Mouse (Mus musculus): ENCODE results near the gene Smarcd1. TPM values are rescaled to one million over a fixed set of nuclear protein-coding genes. Genes with fewer than 3 reads are reported as not detected.
"Not testable (repeated sequence)": the region's sequence is repeated elsewhere in the genome, so short reads cannot be mapped to it uniquely, and the experiment has no call there.

Smarcd1 gene
- polyA plus RNA-seq, 1 experiment = 36.8 TPM

GRCm38 (mm10) chr15:99700219-99701106 lies 1.5 kb upstream of the Smarcd1 start:
- Histone ChIP-seq H3K4me1 (ENCODE audit: control insufficient read depth, insufficient read depth, low read length) (0 out of 2 replicates have a peak, but pooled peaks cover 9% of the 10 kb centered on the region), H3K27ac (ENCODE audit: insufficient read depth, low read length) (no peak overlapping the region), H3K4me3 (ENCODE audit: insufficient read depth, low read length) (no peak overlapping the region)
- no peak for TF ChIP-seq CTCF (IDR thresholded peaks at IDR 0.05; ENCODE audit: borderline replicate concordance, insufficient read depth, low read length)
- peak; percentile 17; the same call in 1 of the 2 replicates for TF ChIP-seq POLR2A (IDR thresholded peaks at IDR 0.05; ENCODE audit: low read depth, low read length)

- not testable (repeated sequence) for H3K27ac ChIP-seq (ENCODE audit: insufficient read depth, low read length); H3K4me1 ChIP-seq (ENCODE audit: control insufficient read depth, insufficient read depth, low read length)
- peak overlapping the region; percentile 74 for H3K4me3 ChIP-seq (ENCODE audit: insufficient read depth, low read length)
Measured at GRCm38 (mm10) chr15:99701640-99701998, 310 bp upstream of the Smarcd1 start.

GRCm38 (mm10) chr15:99703104-99703503 lies 1.2 kb downstream of the Smarcd1 start:
- no peak for TF ChIP-seq POLR2A (IDR thresholded peaks at IDR 0.05; ENCODE audit: low read depth, low read length)
- no peak for TF ChIP-seq CTCF (IDR thresholded peaks at IDR 0.05; ENCODE audit: borderline replicate concordance, insufficient read depth, low read length)
- peak overlapping the region; percentile 74 for H3K4me3 ChIP-seq (ENCODE audit: insufficient read depth, low read length)
- H3K27ac ChIP-seq (ENCODE audit: insufficient read depth, low read length) = no peak overlapping the region
- H3K4me1 ChIP-seq (ENCODE audit: control insufficient read depth, insufficient read depth, low read length) = 0 out of 2 replicates have a peak, but pooled peaks cover 9% of the 10 kb centered on the region

GRCm38 (mm10) chr15:99703676-99704040 lies 1.7 kb downstream of the Smarcd1 start:
- TF ChIP-seq POLR2A (IDR thresholded peaks at IDR 0.05; ENCODE audit: low read depth, low read length) = no peak
- TF ChIP-seq CTCF (IDR thresholded peaks at IDR 0.05; ENCODE audit: borderline replicate concordance, insufficient read depth, low read length) = no peak
- no peak overlapping the region for H3K27ac ChIP-seq (ENCODE audit: insufficient read depth, low read length)
- 0 out of 2 replicates have a peak, but pooled peaks cover 9% of the 10 kb centered on the region for H3K4me1 ChIP-seq (ENCODE audit: control insufficient read depth, insufficient read depth, low read length)
- H3K4me3 ChIP-seq (ENCODE audit: insufficient read depth, low read length) = no peak overlapping the region

DNA sequence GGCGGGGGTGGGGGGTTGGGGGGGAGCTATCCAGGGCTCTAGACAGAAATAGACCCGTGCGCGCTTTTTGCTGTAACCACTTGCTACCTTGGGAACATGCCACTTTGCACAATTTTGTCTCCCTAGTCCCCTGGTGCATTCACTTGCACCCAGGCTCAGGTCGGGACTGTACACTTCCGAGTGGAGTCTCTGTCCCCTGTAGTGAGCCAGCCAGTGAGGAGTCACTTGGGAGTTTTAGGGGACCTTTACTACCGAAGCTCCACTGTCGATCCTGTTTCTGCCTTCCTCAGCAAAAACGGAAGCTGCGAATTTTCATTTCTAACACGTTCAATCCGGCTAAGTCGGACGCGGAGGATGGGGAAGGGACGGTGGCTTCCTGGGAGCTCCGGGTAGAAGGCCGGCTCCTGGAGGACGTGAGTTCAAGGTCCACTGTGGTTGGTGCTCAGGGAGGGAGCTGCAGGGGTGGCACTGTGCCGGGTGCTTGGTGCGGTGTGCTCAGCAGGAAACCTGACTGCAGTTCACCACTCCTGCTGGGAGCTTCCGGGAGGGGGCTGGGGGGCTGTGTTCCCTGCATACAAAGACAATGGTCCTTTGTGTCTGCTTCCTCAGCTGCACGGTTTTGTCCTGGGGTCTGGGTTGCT lies 2.2 kb downstream of the Smarcd1 start:
- 0 out of 2 replicates have a peak, but pooled peaks cover 9% of the 10 kb centered on the region for H3K4me1 ChIP-seq (ENCODE audit: control insufficient read depth, insufficient read depth, low read length)
- no peak overlapping the region for H3K4me3 ChIP-seq (ENCODE audit: insufficient read depth, low read length)
- H3K27ac ChIP-seq (ENCODE audit: insufficient read depth, low read length) = no peak overlapping the region
- TF ChIP-seq POLR2A (IDR thresholded peaks at IDR 0.05; ENCODE audit: low read depth, low read length) (no peak), CTCF (IDR thresholded peaks at IDR 0.05; ENCODE audit: borderline replicate concordance, insufficient read depth, low read length) (no peak)

GRCm38 (mm10) chr15:99704881-99705280 lies 3.0 kb downstream of the Smarcd1 start:
- H3K4me1 ChIP-seq (ENCODE audit: control insufficient read depth, insufficient read depth, low read length) = 0 out of 2 replicates have a peak, but pooled peaks cover 9% of the 10 kb centered on the region
- no peak for TF ChIP-seq CTCF (IDR thresholded peaks at IDR 0.05; ENCODE audit: borderline replicate concordance, insufficient read depth, low read length)
- TF ChIP-seq POLR2A (IDR thresholded peaks at IDR 0.05; ENCODE audit: low read depth, low read length) = no peak
- H3K4me3 ChIP-seq (ENCODE audit: insufficient read depth, low read length) = no peak overlapping the region
- H3K27ac ChIP-seq (ENCODE audit: insufficient read depth, low read length) = no peak overlapping the region

DNA sequence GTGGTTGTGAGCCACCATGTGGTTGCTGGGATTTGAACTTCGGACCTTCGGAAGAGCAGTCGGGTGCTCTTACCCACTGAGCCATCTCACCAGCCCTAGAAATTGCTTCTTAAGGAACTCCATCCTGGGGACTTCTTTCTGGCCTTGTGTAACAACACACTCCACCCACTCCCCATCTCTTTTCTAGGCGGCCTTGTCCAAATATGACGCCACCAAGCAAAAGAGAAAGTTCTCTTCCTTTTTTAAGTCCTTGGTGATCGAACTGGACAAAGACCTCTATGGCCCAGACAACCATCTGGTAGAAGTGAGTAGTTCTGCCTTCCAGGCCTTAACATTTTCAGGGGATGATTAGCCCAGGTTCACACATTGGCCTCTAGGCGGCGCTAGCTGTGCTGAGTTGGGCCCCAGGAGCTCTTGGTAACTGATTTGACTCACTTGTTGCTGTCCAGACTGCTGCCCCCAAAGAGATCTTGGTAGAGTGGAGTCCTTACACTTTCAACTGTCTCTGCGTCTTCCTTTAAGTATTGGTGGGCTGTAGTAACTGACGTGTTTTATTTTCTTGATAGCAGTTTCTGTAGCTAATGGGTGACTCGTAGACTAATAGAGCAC lies 3.6 kb downstream of the Smarcd1 start, which contains the start of gene Gm17349:
Gene Gm17349 (minus strand): TSS at position 51 of the 609 bp plus-strand sequence.
- TF ChIP-seq POLR2A (IDR thresholded peaks at IDR 0.05; ENCODE audit: low read depth, low read length) (no peak), CTCF (IDR thresholded peaks at IDR 0.05; ENCODE audit: borderline replicate concordance, insufficient read depth, low read length) (peak; percentile 48; the same call in 1 of the 2 replicates)
- H3K4me1 ChIP-seq (ENCODE audit: control insufficient read depth, insufficient read depth, low read length) = 0 out of 2 replicates have a peak, but pooled peaks cover 9% of the 10 kb centered on the region
- no peak within 1 kb of the TSS for H3K27ac ChIP-seq (ENCODE audit: insufficient read depth, low read length)
- H3K4me3 ChIP-seq (ENCODE audit: insufficient read depth, low read length) = no peak within 1 kb of the TSS

GRCm38 (mm10) chr15:99708176-99708575 lies 6.2 kb downstream of the Smarcd1 start:
- no peak for TF ChIP-seq POLR2A (IDR thresholded peaks at IDR 0.05; ENCODE audit: low read depth, low read length)
- no peak for TF ChIP-seq CTCF (IDR thresholded peaks at IDR 0.05; ENCODE audit: borderline replicate concordance, insufficient read depth, low read length)
- Histone ChIP-seq H3K4me3 (ENCODE audit: insufficient read depth, low read length) (no peak overlapping the region), H3K4me1 (ENCODE audit: control insufficient read depth, insufficient read depth, low read length) (0 out of 2 replicates have a peak, but pooled peaks cover 3% of the 10 kb centered on the region), H3K27ac (ENCODE audit: insufficient read depth, low read length) (no peak overlapping the region)

- TF ChIP-seq POLR2A (IDR thresholded peaks at IDR 0.05; ENCODE audit: low read depth, low read length) = no peak
- no peak for TF ChIP-seq CTCF (IDR thresholded peaks at IDR 0.05; ENCODE audit: borderline replicate concordance, insufficient read depth, low read length)
- no peak overlapping the region for H3K4me3 ChIP-seq (ENCODE audit: insufficient read depth, low read length)
- no peaks in the 10 kb centered on the region for H3K4me1 ChIP-seq (ENCODE audit: control insufficient read depth, insufficient read depth, low read length)
- no peak overlapping the region for H3K27ac ChIP-seq (ENCODE audit: insufficient read depth, low read length)
Measured at GRCm38 (mm10) chr15:99710221-99711190, 8.6 kb downstream of the Smarcd1 start.

All from embryonic fibroblast, embryonic 13.5 days (primary cell).